Mouse (Mus musculus) lung, adult 18-20 months (tissue): ENCODE measurements around the gene Acad12.
"Not testable (repeated sequence)": the region's sequence is repeated elsewhere in the genome, so short reads cannot be mapped to it uniquely, and the experiment has no call there.

ENCODE experiments used
- DNase-seq, 2 experiments: peaks; one replicate each; pipeline ENCODE4 v3.0.0; 2022; ENCODE audit warnings: mixed read lengths in 2 of 2

Acad12 gene

GRCm38 (mm10) chr5:121609556-121610135 lies 9.1 kb downstream of the Acad12 start:
- DNase-seq: not testable (repeated sequence)

GRCm38 (mm10) chr5:121606151-121606550 lies 12.6 kb downstream of the Acad12 start:
- peak; percentile 75 to 81 for DNase-seq

GRCm38 (mm10) chr5:121603815-121604214 lies 14.9 kb downstream of the Acad12 start:
- not testable (repeated sequence) for DNase-seq

GRCm38 (mm10) chr5:121601547-121602299 lies 17.0 kb downstream of the Acad12 start:
- peak; percentile 91 to 94 for DNase-seq

- peak in 1 of 2 experiments; percentile 28 for DNase-seq
These were observed 19.7 kb downstream of the Acad12 start for GRCm38 (mm10) chr5:121598871-121599610.

GRCm38 (mm10) chr5:121597991-121598537 lies 20.7 kb downstream of the Acad12 start:
- no peak for DNase-seq

GRCm38 (mm10) chr5:121597332-121597731 lies 21.4 kb downstream of the Acad12 start:
- DNase-seq: no peak

GRCm38 (mm10) chr5:121596226-121596625 lies 22.5 kb downstream of the Acad12 start:
- no peak for DNase-seq

- DNase-seq: no peak
These were observed 23.0 kb downstream of the Acad12 start for GRCm38 (mm10) chr5:121595758-121596157.

GRCm38 (mm10) chr5:121594714-121595313 lies 23.9 kb downstream of the Acad12 start:
- peak in 1 of 2 experiments; percentile 40 for DNase-seq

GRCm38 (mm10) chr5:121593451-121594401 lies 25.0 kb downstream of the Acad12 start, which contains the start of gene Aldh2:
TSS of gene Aldh2 (minus strand) at chr5:121593824.
- DNase-seq: peak; percentile 91 to 94

GRCm38 (mm10) chr5:121592816-121593407 lies 25.8 kb downstream of the Acad12 start:
- DNase-seq: peak; percentile 33 to 50

GRCm38 (mm10) chr5:121592064-121592815 lies 26.5 kb downstream of the Acad12 start:
- peak in 1 of 2 experiments; percentile 57 for DNase-seq

GRCm38 (mm10) chr5:121591417-121592063 lies 27.2 kb downstream of the Acad12 start:
- peak in 1 of 2 experiments; percentile 23 for DNase-seq

- no peak for DNase-seq
These were observed 28.8 kb downstream of the Acad12 start for GRCm38 (mm10) chr5:121589928-121590327.

- peak; percentile 83 to 90 for DNase-seq
These were observed 32.2 kb downstream of the Acad12 start for GRCm38 (mm10) chr5:121586400-121587039.

- no peak for DNase-seq
These were observed 33.0 kb downstream of the Acad12 start for GRCm38 (mm10) chr5:121585699-121586098.

- no peak for DNase-seq
These were observed 33.7 kb downstream of the Acad12 start for GRCm38 (mm10) chr5:121585005-121585404.
